24 mouse cellular contexts compared by ENCODE assay signal in the genomic region with DNA sequence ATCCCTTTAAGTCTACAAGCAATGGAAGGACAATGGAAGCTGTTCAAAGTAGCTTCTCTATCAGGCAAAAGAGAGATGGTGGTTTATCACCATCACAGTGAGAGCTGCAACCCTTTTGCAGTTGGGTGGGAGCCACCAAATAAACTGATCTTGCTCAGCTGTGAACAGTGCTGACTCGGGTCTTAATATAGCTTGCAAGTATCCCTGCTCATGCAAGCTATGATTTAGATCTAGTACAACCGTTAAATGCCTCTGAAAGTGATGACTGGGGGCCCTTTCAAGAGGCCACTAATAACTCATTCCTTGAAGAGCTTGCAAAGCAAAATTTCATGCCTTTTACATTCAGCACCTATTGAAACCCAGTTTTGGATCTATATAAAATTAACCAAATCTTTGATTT.
DNase-seq lines count a peak whose midpoint lies in the region; ATAC-seq and TF ChIP-seq lines count a peak whose summit lies in the region.
"Had no signal": no experiment of that assay in that cellular context is flagged by ENCODE, and none has a peak within 500 bp of the region (broad histone marks: within the 10 kb centered on the region; RNA-seq: fewer than 3 reads in every experiment).

No protein-coding gene starts in this region.

- 9% methylated on average over 2 of the region's 2 CpGs for WGBS in kidney, postnatal 0 days
- WGBS in midbrain, embryonic 15.5 days = 83% methylated on average over 2 of the region's 2 CpGs

- H3K4me1 ChIP-seq in kidney, postnatal 0 days (replicated peaks; ENCODE audit: insufficient read depth, low read length) = no peaks in the 10 kb centered on the region
- no peaks in the 10 kb centered on the region for H3K4me1 ChIP-seq in midbrain, embryonic 15.5 days
- H3K4me1 ChIP-seq: embryonic facial prominence, embryonic 10.5 days; embryonic facial prominence, embryonic 12.5 days; forebrain, embryonic 13.5 days; forebrain, embryonic 15.5 days had no signal

- H3K4me2 ChIP-seq in kidney, postnatal 0 days (ENCODE audit: low read length) = no peak overlapping the region
- no peak overlapping the region for H3K4me2 ChIP-seq in midbrain, embryonic 15.5 days
- H3K4me2 ChIP-seq: embryonic facial prominence, embryonic 12.5 days; forebrain, embryonic 13.5 days; forebrain, embryonic 15.5 days had no signal

- DNase-seq in frontal cortex, postnatal 36 days (ENCODE audit: low spot score in 2 of 2) = no peak
- peak; percentile 53 for DNase-seq in kidney, postnatal 0 days (ENCODE audit: low spot score)
- DNase-seq in kidney, adult 9 months = no peak
- DNase-seq in brain, adult 2 months (ENCODE audit: low read depth, low spot score) = peak; percentile 19
- peak; percentile 6 for DNase-seq in hindlimb bud, embryonic 11.5 days (ENCODE audit: extremely low spot score, low read depth, low spot score)
- DNase-seq: adrenal gland, adult 2 months; adrenal gland, postnatal 10 days; adrenal gland, postnatal 25 days; B cell, adult 2 months; cerebellum, adult 11-12 months; cerebellum, adult 2 months; cerebellum, adult 9-10 months; cerebellum, postnatal 25 days had no signal

- H3K9ac ChIP-seq in kidney, postnatal 0 days (ENCODE audit: low read depth, low read length) = no peak overlapping the region
- H3K9ac ChIP-seq in midbrain, embryonic 15.5 days = no peak overlapping the region
- H3K9ac ChIP-seq: embryonic facial prominence, embryonic 12.5 days; forebrain, embryonic 13.5 days; forebrain, embryonic 15.5 days had no signal

- no peaks in the 10 kb centered on the region for H3K36me3 ChIP-seq in kidney, postnatal 0 days (ENCODE audit: insufficient read depth, low read length)
- H3K36me3 ChIP-seq in midbrain, embryonic 15.5 days (replicated peaks) = no peaks in the 10 kb centered on the region
- H3K36me3 ChIP-seq: embryonic facial prominence, embryonic 10.5 days; embryonic facial prominence, embryonic 12.5 days; forebrain, embryonic 15.5 days; G1E had no signal

- no peak overlapping the region for H3K27ac ChIP-seq in kidney, postnatal 0 days
- H3K27ac ChIP-seq in midbrain, embryonic 15.5 days = no peak overlapping the region
- H3K27ac ChIP-seq: embryonic facial prominence, embryonic 10.5 days; embryonic facial prominence, embryonic 12.5 days; forebrain, embryonic 13.5 days; forebrain, embryonic 15.5 days had no signal

- no peaks in the 10 kb centered on the region for H3K9me3 ChIP-seq in kidney, postnatal 0 days (replicated peaks; ENCODE audit: low read length)
- no peaks in the 10 kb centered on the region for H3K9me3 ChIP-seq in midbrain, embryonic 15.5 days
- H3K9me3 ChIP-seq: embryonic facial prominence, embryonic 10.5 days; embryonic facial prominence, embryonic 12.5 days; forebrain, embryonic 13.5 days; forebrain, embryonic 15.5 days; G1E had no signal

- peak; percentile 55; the same call in 1 of the 2 replicates for ATAC-seq in frontal cortex, adult (ENCODE audit: low TSS enrichment)
- no peak for ATAC-seq in kidney, postnatal 0 days (replicated peaks; ENCODE audit: low FRiP score, low read depth)
- ATAC-seq in midbrain, embryonic 15.5 days (replicated peaks) = no peak
- ATAC-seq: activated CD4-positive, CD25-positive, alpha-beta regulatory T cell, adult 4 months; CD4-positive, CD25-positive, alpha-beta regulatory T cell, adult 4 months; forebrain, embryonic 13.5 days; forebrain, embryonic 15.5 days; Patski had no signal

- TF ChIP-seq CTCF in kidney, postnatal 0 days (IDR thresholded peaks at IDR 0.05; ENCODE audit: low read depth) = no peak

- H3K27me3 ChIP-seq in kidney, postnatal 0 days (ENCODE audit: insufficient read depth, low read length) = no peaks in the 10 kb centered on the region
- H3K27me3 ChIP-seq in midbrain, embryonic 15.5 days (replicated peaks) = no peaks in the 10 kb centered on the region
- H3K27me3 ChIP-seq: CH12.LX; embryonic facial prominence, embryonic 12.5 days; forebrain, embryonic 13.5 days; forebrain, embryonic 15.5 days; Patski had no signal

- H3K4me3 ChIP-seq in kidney, postnatal 0 days (replicated peaks; ENCODE audit: low read depth, low read length) = no peak overlapping the region
- H3K4me3 ChIP-seq in midbrain, embryonic 15.5 days = no peak overlapping the region
- H3K4me3 ChIP-seq: embryonic facial prominence, embryonic 10.5 days; embryonic facial prominence, embryonic 12.5 days; forebrain, embryonic 13.5 days; forebrain, embryonic 15.5 days had no signal

Comparison
In these comparisons a context has a peak if more than half of its experiments do, and no peak if none do; other contexts are left out.
1. DNase-seq: peak in kidney, postnatal 0 days (single experiment), brain, adult 2 months (single experiment) and hindlimb bud, embryonic 11.5 days (single experiment); none in frontal cortex, postnatal 36 days (0 of 2) and kidney, adult 9 months (single experiment).